Mouse (Mus musculus) hindbrain, embryonic 13.5 days (tissue): ENCODE data around the gene Brdt. TPM values are rescaled to one million over a fixed set of nuclear protein-coding genes. Genes with fewer than 3 reads are reported as not detected.
"Not testable (repeated sequence)": the region's sequence is repeated elsewhere in the genome, so short reads cannot be mapped to it uniquely, and the experiment has no call there.

Experiments used
- ATAC-seq: fragments of 200-750 bp; cut with Nextera tagmentation; 2 replicates; pipeline ENCODE4 v1.8.0; 2017; ENCODE audit warnings: moderate TSS enrichment; ENCODE audit not compliant: low FRiP score
- H3K27ac ChIP-seq: fragments of 300-500 bp; sonication (generic); 2 replicates; pipeline ENCODE4 v1.5.1; 2015; ENCODE audit warnings: inconsistent platforms, mild to moderate bottlenecking, moderate library complexity
- H3K27me3 ChIP-seq: fragments of 300-500 bp; sonication (generic); 2 replicates; pipeline ENCODE4 v1.6.1; 2015; ENCODE audit warnings: mild to moderate bottlenecking, inconsistent platforms
- H3K36me3 ChIP-seq: fragments of 300-500 bp; sonication (generic); 2 replicates; pipeline ENCODE4 v1.6.1; 2015; ENCODE audit warnings: mild to moderate bottlenecking, inconsistent platforms
- H3K4me1 ChIP-seq: fragments of 300-500 bp; sonication (generic); replicated peaks from 2 replicates; pipeline ENCODE4 v1.6.1; 2015; ENCODE audit warnings: inconsistent platforms
- H3K4me2 ChIP-seq: fragments of 300-500 bp; sonication (generic); 2 replicates; pipeline ENCODE4 v1.6.1; 2015; ENCODE audit warnings: inconsistent platforms, mild to moderate bottlenecking, moderate library complexity
- H3K4me3 ChIP-seq: fragments of 300-500 bp; sonication (generic); 2 replicates; pipeline ENCODE4 v1.5.1; 2015; ENCODE audit warnings: mild to moderate bottlenecking, inconsistent platforms
- H3K9ac ChIP-seq: fragments of 300-500 bp; sonication (generic); 2 replicates; pipeline ENCODE4 v1.6.1; 2015; ENCODE audit warnings: mild to moderate bottlenecking, inconsistent platforms
- H3K9me3 ChIP-seq: fragments of 300-500 bp; sonication (generic); 2 replicates; pipeline ENCODE4 v1.6.1; 2016; ENCODE audit warnings: inconsistent platforms
- WGBS: fragments of 180-500 bp; shearing (Covaris S2); methylation state at CpG from one replicate; pipeline ENCODE4 v1.1.7; 2015; 5-methylcytosine and 5-hydroxymethylcytosine counted together
- polyA plus RNA-seq: library from polyadenylated mRNA; unstranded; fragments of >200 nt; fragmentation: Nextera tagmentation; extraction: Ambion mirVana; gene quantifications from 2 replicates; pipeline ENCODE4 v1.2.1, GENCODE M21; 2015

The Brdt gene
- polyA plus RNA-seq, 1 experiment from 2014 or later = 2.1 TPM

DNA sequence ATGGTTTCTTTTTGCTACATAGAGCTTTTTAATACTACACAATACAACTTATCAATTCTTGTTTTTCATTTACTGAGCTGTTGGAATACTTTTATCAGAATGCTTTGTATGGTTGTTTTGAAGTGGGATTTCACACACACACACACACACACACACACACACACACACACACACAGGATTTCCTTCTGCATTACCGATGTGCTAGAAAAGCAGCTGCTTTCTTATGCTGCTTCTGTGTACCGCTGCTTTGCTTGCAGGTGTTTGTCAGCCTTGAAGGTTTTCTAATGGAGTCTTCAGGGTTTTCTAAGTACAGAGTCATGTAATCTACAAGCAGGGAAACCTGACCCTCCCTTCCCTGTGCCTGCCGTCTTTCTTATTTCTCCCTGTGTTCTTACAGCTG lies 23.0 kb downstream of the Brdt start:
- Histone ChIP-seq H3K36me3 (no peaks in the 10 kb centered on the region), H3K4me3 (no peak overlapping the region), H3K4me2 (no peak overlapping the region), H3K9me3 (no peaks in the 10 kb centered on the region), H3K27ac (no peak overlapping the region), H3K4me1 (no peaks in the 10 kb centered on the region), H3K9ac (no peak overlapping the region), H3K27me3 (no peaks in the 10 kb centered on the region)
- no peak for ATAC-seq
- 69% methylated on average over 3 of the region's 3 CpGs for WGBS

DNA sequence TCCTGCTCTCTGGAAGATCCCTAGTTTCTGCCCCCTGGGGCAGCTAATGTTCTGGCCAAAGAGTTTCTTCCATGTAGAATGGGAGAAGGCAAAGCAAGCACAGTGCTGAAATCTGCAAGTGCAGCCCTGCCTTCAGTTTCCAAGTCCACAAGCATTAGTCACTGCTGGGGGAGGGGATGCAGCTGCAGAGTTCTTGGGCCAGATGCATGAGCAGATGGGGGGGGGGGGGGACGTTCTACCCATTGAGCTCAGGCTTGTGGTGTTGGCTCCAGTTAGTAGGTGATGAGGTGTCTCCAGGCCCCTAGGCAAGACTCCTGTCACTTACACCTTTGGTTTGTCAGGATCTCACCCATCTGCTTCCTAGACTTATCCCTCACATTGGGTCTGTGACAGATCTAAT lies 24.8 kb downstream of the Brdt start:
- Histone ChIP-seq H3K27me3 (no peaks in the 10 kb centered on the region), H3K9me3 (no peaks in the 10 kb centered on the region), H3K4me3 (no peak overlapping the region), H3K4me2 (no peak overlapping the region), H3K9ac (no peak overlapping the region), H3K36me3 (no peaks in the 10 kb centered on the region), H3K4me1 (peaks cover 6% of the 10 kb centered on the region), H3K27ac (no peak overlapping the region)
- WGBS = 17% methylated on average over 1 of the region's 1 CpGs
- ATAC-seq = no peak

DNA sequence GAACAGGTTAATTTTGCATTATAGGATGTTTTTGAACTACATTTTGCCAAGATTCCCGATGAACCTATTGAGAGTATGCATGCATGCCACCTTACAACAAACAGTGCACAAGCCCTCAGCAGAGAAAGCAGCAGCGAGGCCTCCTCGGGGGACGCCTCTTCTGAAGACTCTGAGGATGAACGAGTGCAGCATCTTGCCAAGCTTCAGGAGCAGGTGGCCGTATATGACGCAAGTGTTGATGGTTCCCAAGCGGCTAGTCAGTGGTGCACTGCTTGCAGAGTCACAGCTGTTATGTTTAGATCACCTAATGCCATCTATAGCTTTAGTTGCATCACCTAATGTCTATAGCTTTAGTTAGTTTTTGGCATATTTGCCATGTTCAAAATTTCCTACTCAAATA lies 26.8 kb downstream of the Brdt start:
- H3K27me3 ChIP-seq = no peaks in the 10 kb centered on the region
- no peak for ATAC-seq
- H3K9me3 ChIP-seq = no peaks in the 10 kb centered on the region
- no peak overlapping the region for H3K4me2 ChIP-seq
- no peak overlapping the region for H3K4me3 ChIP-seq
- H3K4me1 ChIP-seq = peaks cover 6% of the 10 kb centered on the region
- 85% methylated on average over 8 of the region's 8 CpGs for WGBS
- no peak overlapping the region for H3K27ac ChIP-seq
- H3K9ac ChIP-seq = no peak overlapping the region
- no peaks in the 10 kb centered on the region for H3K36me3 ChIP-seq

DNA sequence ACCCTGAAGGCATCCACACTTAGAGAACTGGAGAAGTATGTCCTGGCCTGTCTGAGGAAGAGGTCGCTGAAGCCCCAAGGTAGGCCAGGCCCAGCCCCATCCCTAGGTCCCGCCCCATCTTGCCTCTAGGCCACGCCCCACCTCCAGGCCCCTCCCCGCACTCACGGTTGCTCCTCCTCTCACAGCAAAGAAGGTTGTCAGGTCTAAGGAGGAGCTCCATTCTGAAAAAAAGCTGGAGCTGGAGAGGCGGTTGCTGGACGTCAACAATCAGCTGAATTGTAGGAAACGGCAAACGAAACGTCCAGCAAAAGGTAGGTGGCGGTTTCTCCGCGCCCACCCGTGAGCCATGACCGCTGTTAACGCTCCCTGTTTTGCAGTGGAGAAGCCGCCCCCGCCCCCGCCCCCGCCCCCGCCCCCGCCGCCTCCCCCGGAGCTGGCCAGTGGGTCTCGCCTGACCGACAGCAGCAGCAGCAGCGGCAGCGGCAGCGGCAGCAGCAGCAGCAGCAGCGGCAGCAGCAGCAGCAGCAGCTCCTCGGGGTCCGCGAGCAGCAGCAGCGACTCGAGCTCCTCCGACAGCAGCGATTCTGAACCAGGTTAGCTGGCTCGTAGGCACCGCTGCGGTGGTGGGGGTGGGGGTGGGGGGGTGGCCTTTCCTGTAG lies 28.6 kb downstream of the Brdt start:
- Histone ChIP-seq H3K4me2 (peak overlapping the region; percentile 55), H3K36me3 (no peaks in the 10 kb centered on the region), H3K27ac (peak overlapping the region; percentile 81), H3K9ac (peak overlapping the region; percentile 75), H3K4me3 (peak overlapping the region; percentile 55), H3K4me1 (peaks cover 6% of the 10 kb centered on the region), H3K9me3 (no peaks in the 10 kb centered on the region), H3K27me3 (no peaks in the 10 kb centered on the region)
- 1% methylated on average over 33 of the region's 40 CpGs for WGBS
- peak; percentile 95 for ATAC-seq

DNA sequence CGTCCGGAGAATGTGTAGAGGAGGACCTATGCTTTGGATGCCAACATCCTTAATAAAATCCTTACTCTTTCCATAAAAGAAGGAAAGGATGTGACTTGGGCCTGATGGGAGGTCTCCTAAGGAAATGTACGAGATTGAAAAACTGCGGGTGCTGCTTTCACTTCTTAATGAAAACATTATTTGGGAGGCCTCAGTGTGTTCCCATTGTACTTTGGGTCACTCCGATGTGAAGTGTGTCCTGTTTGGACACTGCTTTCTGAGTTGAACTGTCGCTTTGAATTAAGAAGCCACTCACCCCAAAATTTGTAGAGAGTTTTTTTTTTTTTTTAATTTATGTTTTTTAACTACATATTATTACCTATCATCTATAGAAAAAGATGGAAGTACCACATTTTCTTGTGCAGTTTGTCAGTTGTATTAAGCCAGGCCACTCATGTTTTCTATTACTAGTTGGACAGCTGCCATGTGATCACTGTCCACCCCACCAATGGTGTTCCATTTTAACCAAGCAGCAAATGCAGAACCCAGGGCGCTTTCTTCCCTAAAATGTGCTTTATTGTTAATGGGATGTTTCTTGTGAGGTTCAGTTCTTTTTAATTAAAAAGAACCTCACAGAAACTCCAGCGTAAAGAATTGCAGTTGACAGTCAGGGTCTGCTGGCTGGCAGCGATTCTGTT lies 29.2 kb downstream of the Brdt start:
- H3K4me2 ChIP-seq = peak overlapping the region; percentile 55
- peak overlapping the region; percentile 55 for H3K4me3 ChIP-seq
- ATAC-seq = peak; percentile 29; the same call in 1 of the 2 replicates
- peaks cover 6% of the 10 kb centered on the region for H3K4me1 ChIP-seq
- H3K27me3 ChIP-seq = no peaks in the 10 kb centered on the region
- no peaks in the 10 kb centered on the region for H3K36me3 ChIP-seq
- H3K9me3 ChIP-seq = no peaks in the 10 kb centered on the region
- WGBS = 17% methylated on average over 9 of the region's 9 CpGs
- peak overlapping the region; percentile 75 for H3K9ac ChIP-seq
- H3K27ac ChIP-seq = peak overlapping the region; percentile 81

DNA sequence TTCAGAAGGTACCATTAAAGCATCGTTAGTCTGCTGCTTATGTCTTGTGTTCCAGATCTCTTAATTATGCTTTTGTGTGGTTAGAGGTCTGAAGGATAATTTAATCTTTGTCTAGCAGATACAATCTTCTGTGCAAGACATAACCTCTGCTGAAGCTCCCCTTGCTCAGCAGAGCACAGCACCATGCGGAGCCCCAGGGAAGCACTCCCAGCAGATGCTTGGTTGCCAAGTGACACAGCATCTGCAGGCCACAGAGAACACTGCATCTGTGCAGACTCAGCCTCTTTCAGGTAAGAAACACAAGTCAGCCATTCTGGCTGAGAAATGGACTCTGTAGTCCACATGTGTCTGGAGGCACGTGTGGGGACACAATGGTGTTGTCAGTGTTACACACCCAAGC lies 39.1 kb downstream of the Brdt start:
- no peak overlapping the region for H3K4me3 ChIP-seq
- H3K9ac ChIP-seq = no peak overlapping the region
- ATAC-seq = 0 out of 2 replicates have a peak, but pooled peaks have one; percentile 43
- 51% methylated on average over 3 of the region's 3 CpGs for WGBS
- H3K9me3 ChIP-seq = no peaks in the 10 kb centered on the region
- H3K36me3 ChIP-seq = peaks cover 5% of the 10 kb centered on the region; the same call in 1 of the 2 replicates
- H3K27ac ChIP-seq = 0 out of 2 replicates have a peak overlapping the region, but pooled peaks have one; percentile 5
- peaks cover 9% of the 10 kb centered on the region for H3K4me1 ChIP-seq
- H3K27me3 ChIP-seq = no peaks in the 10 kb centered on the region
- no peak overlapping the region for H3K4me2 ChIP-seq

DNA sequence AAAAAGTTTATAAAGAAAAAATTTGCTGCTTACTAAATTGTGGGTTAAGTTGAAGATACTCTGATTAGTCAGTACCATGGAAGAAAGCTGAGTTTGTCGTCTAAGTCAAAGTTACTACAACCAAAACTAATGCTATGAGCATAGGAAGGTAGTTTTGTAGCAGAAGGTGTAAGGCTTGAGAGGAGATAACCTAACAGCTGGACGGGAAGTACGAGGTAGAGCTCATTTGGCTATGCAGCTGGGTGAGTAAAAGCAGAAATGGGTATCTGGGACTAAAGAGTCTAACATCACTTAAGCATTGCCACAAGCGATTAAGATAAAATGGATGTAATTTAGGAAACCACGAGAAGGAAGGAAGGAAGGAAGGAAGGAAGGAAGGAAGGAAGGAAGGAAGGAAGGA lies 40.4 kb downstream of the Brdt start:
- no peak overlapping the region for H3K9ac ChIP-seq
- no peak overlapping the region for H3K4me3 ChIP-seq
- no peaks in the 10 kb centered on the region for H3K9me3 ChIP-seq
- WGBS = 89% methylated on average over 5 of the region's 5 CpGs
- no peaks in the 10 kb centered on the region for H3K27me3 ChIP-seq
- peaks cover 8% of the 10 kb centered on the region; the same call in 1 of the 2 replicates for H3K36me3 ChIP-seq
- peaks cover 9% of the 10 kb centered on the region for H3K4me1 ChIP-seq
- no peak for ATAC-seq
- no peak overlapping the region for H3K27ac ChIP-seq
- H3K4me2 ChIP-seq = no peak overlapping the region

DNA sequence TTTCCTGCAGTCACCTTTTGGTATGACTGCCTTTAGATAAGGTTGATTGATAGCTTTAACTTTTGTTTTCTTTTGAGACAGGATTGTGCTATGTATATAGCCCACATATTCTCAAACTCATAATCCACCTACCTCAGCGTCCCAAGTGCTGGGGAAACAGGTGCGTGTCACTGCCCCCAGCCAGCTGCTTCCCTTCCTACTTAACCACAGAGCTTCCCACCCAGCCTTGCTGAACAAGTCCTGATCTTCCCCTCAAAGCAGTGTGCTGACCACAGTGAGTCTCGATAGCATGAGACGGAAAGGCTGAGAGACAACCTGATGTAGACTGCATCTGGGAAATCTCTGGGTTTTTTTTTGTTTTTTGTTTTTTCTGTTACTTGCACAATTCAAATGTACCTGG lies 42.3 kb downstream of the Brdt start:
- Histone ChIP-seq H3K36me3 (peaks cover 10% of the 10 kb centered on the region; the same call in 1 of the 2 replicates), H3K4me3 (no peak overlapping the region), H3K9me3 (no peaks in the 10 kb centered on the region), H3K27me3 (no peaks in the 10 kb centered on the region), H3K27ac (no peak overlapping the region), H3K4me2 (no peak overlapping the region), H3K9ac (no peak overlapping the region), H3K4me1 (peaks cover 9% of the 10 kb centered on the region)
- no peak for ATAC-seq
- 88% methylated on average over 4 of the region's 4 CpGs for WGBS

DNA sequence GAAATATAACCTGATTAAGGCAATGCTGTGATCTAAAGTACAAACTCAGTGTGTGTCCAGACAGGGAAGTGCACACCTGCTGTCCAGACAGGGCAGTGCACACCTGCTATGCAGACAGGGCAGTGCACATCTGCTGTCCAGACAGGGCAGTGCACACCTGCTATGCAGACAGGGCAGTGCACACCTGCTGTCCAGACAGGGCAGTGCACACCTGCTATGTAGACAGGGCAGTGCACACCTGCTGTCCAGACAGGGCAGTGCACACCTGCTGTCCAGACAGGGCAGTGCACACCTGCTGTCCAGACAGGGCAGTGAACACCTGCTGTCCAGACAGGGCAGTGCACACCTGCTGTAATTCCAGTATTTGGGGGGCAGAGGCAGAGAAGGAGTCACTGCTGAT lies 55.5 kb downstream of the Brdt start:
- H3K27ac ChIP-seq, H3K27me3 ChIP-seq, H3K4me1 ChIP-seq, ATAC-seq, H3K4me3 ChIP-seq, H3K4me2 ChIP-seq, H3K36me3 ChIP-seq, H3K9me3 ChIP-seq, H3K9ac ChIP-seq: not testable (repeated sequence)

DNA sequence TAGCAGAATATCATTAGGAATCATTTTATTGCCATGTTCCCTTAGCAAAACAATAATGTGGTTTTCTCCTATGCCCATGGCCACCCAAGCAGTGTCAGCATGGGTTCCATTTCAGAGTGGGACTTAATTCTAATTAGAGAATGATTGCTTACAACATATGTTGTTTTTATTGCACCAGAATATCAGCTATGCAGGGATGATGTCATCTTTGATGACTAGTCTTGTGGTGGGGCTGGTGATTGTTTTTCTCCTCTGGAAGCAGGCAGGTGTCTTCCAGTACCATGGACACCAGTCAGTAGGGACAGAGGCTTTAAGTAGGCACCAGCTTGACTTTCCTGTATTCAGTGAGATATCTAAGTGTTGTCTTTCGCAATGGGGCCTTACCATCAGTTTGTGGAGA lies 56.8 kb downstream of the Brdt start:
- no peaks in the 10 kb centered on the region for H3K4me1 ChIP-seq
- H3K27ac ChIP-seq = no peak overlapping the region
- H3K9me3 ChIP-seq = no peaks in the 10 kb centered on the region
- H3K4me2 ChIP-seq = no peak overlapping the region
- H3K9ac ChIP-seq = no peak overlapping the region
- no peak overlapping the region for H3K4me3 ChIP-seq
- H3K27me3 ChIP-seq = no peaks in the 10 kb centered on the region
- WGBS = 85% methylated on average over 1 of the region's 1 CpGs
- ATAC-seq = no peak
- peaks cover 2% of the 10 kb centered on the region; the same call in 1 of the 2 replicates for H3K36me3 ChIP-seq

DNA sequence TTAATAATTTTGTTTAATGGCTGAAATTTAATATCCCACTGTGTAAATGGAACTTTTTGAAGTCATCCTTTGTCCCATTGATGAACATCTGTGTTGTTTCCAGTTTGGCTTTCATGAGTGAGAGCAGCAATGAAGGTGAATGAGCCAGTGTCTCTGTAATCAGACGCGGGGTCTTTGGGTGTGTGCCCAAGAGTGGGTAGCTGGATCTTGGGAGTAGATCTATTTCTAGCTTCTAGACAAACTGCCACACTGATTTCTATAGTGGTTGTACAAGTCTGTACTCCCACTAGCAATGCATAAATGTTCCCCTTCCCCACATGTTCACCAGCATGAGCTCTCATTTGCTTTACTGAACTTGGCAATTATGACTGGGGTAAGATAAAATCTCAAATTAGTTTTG lies 58.4 kb downstream of the Brdt start:
- H3K36me3 ChIP-seq = no peaks in the 10 kb centered on the region
- H3K9me3 ChIP-seq = no peaks in the 10 kb centered on the region
- H3K27me3 ChIP-seq = no peaks in the 10 kb centered on the region
- 98% methylated on average over 2 of the region's 2 CpGs for WGBS
- no peak overlapping the region for H3K27ac ChIP-seq
- no peak overlapping the region for H3K4me3 ChIP-seq
- no peak overlapping the region for H3K4me2 ChIP-seq
- no peaks in the 10 kb centered on the region for H3K4me1 ChIP-seq
- no peak overlapping the region for H3K9ac ChIP-seq
- ATAC-seq = no peak

DNA sequence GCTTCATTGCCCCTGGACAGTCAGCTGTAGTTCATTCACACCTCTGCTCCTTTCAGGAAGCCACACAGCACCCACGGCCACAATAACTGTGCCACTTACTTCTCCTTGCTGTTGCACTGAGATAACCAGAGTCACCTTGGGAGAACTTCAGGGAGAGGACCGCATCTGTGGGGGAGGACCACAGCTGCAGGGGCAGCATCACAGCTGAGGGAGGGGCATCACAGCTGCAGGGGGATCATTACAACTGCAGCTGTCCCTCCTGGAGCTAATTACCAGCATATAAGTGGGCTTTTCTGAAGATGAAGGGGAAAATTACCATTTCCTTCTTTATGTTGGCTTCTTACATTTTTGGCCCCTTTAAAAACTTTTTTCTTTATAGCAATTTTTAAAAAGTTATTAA lies 63.5 kb downstream of the Brdt start:
- 84% methylated on average over 2 of the region's 2 CpGs for WGBS

DNA sequence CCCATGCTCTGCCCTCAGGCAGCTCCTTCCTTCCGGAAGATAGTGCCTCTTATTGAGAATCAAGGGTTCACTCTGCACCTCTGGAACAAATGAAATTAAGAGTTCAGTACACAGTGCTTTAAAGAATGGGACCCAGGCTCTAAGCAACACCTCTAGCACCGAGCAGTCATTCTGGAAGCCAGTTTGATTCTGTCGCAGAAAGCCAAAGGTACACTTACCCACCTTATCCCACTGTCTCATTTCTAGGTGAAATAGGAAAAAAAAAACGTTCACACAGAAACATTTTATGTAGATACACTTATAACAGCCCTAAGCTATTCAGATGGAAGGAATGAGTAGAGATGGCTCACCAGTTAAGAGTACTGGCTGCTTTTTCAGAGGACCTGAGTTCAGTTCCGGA lies 71.5 kb downstream of the Brdt start, which contains the start of gene Ephx4:
Gene Ephx4, plus strand, starts transcription at position 301 of the 400 bp plus-strand sequence.
- H3K4me1 ChIP-seq = peaks cover 16% of the 10 kb centered on the region
- no peak within 1 kb of the TSS for H3K27ac ChIP-seq
- peak within 1 kb of the TSS; percentile 98 for H3K4me2 ChIP-seq
- H3K27me3 ChIP-seq = peaks cover 34% of the 10 kb centered on the region
- H3K9ac ChIP-seq = peak within 1 kb of the TSS; percentile 76
- WGBS = 23% methylated on average over 5 of the region's 5 CpGs
- ATAC-seq = no peak
- H3K9me3 ChIP-seq = no peaks in the 10 kb centered on the region
- H3K4me3 ChIP-seq = peak within 1 kb of the TSS; percentile 65
- no peaks in the 10 kb centered on the region for H3K36me3 ChIP-seq

More for the DNA sequence above, 63.5 kb downstream of the Brdt start:
- Histone ChIP-seq H3K9ac (no peak overlapping the region), H3K4me1 (no peaks in the 10 kb centered on the region), H3K27ac (no peak overlapping the region), H3K4me2 (no peak overlapping the region), H3K36me3 (no peaks in the 10 kb centered on the region), H3K4me3 (no peak overlapping the region), H3K27me3 (no peaks in the 10 kb centered on the region), H3K9me3 (no peaks in the 10 kb centered on the region)
- ATAC-seq = no peak
